Mouse (Mus musculus) olfactory bulb, adult 2 months (tissue): ENCODE results near the gene Morn1.

Experiments used
- CTCF ChIP-seq: fragments of 200-500 bp; IDR thresholded peaks from 2 replicates; pipeline ENCODE4 v1.5.1; 2012; ENCODE audit warnings: low read depth, mild to moderate bottlenecking, low read length, moderate library complexity; ENCODE audit not compliant: insufficient read depth
- POLR2A ChIP-seq: fragments of 200-500 bp; IDR thresholded peaks from 2 replicates; pipeline ENCODE4 v1.6.1; 2012; ENCODE audit warnings: mild to moderate bottlenecking, low read depth, low read length, moderate library complexity; ENCODE audit not compliant: insufficient read depth

- TF ChIP-seq CTCF: no peak
- TF ChIP-seq POLR2A: no peak
Measured at GRCm38 (mm10) chr4:155178274-155178673, 91.9 kb downstream of the Morn1 start.
